Mouse (Mus musculus): Measurements from ENCODE around the gene Trmt1l.
"Not testable (repeated sequence)": the region's sequence is repeated elsewhere in the genome, so short reads cannot be mapped to it uniquely, and the experiment has no call there.

Trmt1l gene

DNA sequence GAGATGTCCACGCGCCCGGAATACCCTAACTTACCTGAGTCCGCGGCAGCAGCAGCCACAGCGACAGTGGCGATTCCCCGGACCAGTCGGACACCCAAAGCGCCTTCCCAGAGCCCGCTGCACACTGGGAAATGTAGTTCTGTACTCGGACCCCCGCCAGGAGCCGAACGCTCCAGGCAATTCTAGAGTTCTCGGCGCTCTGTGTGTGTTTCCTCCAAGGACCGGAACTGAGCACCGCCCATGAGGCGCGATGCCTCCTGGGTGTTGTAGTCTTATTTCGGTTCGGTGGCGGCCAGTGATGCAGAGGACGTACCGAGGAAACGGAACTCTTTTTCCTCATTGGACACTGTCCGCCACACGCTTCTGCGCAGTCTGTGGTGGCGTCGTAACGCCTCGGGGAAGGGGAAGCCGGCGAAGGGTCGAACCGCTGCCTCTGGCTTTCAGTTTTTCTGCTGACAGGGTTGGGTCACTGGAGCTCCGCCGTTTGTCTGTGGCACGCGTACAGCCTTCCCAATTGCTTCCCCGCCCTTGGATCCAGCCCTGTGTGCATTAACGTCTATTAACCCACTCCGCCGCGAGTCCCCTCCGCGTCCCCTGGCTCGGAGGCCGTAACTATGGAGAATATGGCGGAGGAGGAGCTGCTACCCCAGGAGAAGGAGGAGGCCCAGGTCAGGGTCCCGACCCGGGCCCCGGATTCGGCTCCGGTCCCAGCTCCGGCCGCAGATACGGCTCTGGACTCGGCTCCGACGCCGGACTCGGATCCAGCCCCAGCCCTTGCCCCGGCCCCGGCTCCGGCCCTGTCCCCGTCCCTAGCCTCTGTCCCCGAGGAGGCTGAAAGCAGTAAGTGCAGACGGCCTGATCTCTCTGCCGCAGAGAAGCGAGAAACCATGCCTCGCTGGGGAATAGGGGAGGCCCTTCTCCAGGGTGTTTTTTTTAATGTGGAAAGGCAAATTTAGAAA, at the start of gene Trmt1l, which contains the start of gene Swt1:
Gene Trmt1l (plus strand): TSS at position 280 of the 959 bp plus-strand sequence.
Gene Swt1 (minus strand): TSS at position 193 of the 959 bp plus-strand sequence.
- peak; percentile 100 for DNase-seq (ENCODE audit: low spot score)

DNA sequence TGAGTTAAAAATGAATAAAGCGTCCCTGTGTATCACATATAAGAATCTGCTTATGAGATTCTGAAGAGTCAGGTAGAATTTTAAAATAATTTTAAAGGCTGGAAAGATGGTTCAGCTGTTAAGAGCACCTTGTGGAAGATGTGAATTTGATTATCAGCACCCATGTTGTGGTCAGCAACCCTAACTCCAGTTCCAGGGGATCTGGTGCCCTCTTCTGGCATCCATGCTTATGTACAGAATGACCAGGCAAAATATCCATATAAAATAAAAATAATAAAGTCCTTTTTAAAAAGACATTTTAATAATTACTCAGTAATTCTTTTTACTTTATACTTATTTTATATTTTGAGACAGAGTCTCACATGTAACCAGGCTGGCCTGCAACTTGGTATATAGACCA, 38.3 kb upstream of the Trmt1l start:
- DNase-seq (ENCODE audit: low spot score) = peak; percentile 59

DNA sequence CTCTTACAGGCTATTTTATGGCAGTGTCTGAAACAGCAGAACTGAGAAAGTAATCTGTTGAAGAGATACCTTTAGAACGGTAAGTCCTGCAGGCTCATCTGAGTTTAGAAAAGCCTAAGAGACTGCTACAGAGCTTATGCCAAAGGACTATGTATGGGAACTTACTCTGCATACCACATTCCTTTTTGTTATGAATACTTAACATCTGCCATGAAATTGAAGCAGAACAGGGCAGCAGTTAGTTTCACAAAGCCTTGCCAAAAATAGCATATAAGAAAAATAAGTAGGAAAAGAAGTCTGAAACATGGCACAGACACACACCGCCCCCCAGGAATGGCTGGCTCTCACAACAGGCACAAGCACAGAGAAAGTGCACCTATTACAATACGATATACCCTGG, 18.5 kb upstream of the Trmt1l start:
- no peak for DNase-seq (ENCODE audit: low spot score)

DNA sequence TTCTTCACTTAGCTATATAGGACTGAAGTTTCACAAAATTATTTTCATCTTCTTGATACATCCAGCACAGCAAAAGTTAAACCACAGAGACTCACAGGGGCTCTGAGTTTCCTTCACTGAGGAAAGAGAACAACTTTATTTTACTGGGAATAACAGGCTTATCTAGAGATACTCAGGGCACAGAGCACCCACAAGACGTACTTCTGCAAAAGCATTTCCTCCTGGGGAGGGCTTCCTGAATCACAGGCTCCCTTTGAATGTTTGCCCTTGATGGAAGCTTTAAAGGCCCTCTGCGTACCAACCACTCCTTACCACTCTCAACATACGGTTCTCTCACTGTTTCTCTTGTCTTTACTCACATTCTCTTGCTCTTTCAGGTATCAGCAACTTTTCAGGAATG, 6.2 kb upstream of the Trmt1l start:
- no peak for DNase-seq (ENCODE audit: low spot score)

DNA sequence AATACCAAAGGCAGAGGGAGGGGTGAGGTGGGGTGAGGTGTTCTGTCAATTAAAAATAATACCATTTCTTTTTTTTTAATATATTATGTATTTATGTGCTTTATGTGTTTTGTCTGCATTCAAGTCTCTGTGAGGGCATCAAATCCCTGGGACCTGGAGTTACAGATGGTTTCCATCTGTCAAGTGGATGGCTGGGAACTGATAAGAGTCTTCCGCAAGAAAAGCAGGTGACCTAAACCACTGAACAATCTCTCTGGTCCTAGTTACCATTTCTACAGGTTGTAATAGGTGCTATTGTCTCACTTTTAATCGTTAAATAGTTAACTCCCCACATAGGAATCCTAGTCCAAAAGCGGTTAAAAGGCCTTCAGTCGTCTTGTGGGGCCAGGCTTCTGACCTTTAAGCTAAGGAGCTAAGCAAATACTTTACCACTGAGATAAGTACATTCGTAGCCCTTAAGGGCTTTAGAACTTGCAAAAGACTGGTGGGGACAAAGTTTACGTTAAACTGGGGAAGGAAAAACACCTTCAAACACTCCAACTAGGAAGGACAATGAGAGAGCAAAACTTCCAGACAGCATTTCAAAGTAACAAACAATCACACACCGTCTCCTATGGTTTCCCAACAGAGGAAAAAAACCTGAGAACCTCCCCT, 1.3 kb upstream of the Trmt1l start:
- peak; percentile 24 for DNase-seq (ENCODE audit: low spot score)

DNA sequence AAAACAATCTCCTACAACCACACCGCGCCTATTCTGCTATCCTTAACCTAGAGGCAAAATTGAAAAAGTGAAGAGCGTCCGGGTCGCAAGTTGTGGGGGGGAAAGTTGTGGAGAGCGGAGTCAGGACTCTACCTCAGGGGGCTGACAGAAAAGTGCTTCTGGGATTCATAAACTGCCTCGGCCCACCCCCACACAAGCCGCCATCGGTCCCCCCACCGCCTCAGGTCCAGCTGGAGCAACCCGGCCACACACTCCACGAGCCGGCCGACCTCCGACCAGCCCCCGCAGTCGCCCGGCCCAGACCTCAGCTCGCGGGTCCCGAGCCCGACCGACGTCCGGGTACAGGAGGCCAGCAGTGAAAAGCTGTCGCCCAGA, 467 bp upstream of the Trmt1l start:
- peak; percentile 47 for DNase-seq (ENCODE audit: low spot score)

DNA sequence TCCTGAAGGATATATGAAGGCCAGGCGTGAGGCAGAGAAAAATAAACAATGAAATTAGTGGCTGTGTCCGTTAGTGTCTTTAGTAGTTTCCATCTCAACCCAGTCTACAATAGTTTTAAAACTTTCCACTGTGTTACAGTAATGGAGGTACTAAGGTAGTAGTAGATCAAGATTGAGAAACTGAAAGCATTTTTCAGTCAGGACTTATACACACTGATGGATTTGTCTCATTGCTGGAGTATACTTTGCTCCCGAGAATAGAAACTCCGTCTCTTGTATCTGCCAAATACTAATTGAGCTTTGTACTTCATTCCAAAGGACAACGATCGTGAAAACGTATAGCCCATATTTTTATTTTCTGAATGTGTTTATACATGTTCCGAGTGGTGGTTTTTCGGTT, 974 bp downstream of the Trmt1l start:
- DNase-seq (ENCODE audit: low spot score) = no peak

DNA sequence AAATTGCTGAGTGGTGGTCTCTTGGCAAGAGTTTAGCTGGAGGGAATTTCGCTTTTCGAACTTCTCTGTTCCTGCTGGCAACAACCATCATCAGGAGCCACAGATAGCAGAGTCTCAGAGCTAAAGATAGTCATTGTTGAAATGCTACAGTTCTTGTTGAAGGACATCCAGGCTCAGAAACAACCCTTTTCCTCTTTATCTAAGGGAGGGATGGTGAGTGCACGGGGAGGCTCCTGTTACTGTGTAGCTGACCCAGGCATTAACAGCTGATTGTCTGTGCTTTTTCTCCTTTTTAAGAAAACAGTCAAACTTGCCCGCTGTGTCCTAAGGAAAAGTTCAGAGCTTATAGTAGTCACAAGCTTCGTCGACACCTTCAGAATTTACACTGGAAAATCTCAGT, 7.1 kb downstream of the Trmt1l start:
- no peak for DNase-seq (ENCODE audit: low spot score)

DNA sequence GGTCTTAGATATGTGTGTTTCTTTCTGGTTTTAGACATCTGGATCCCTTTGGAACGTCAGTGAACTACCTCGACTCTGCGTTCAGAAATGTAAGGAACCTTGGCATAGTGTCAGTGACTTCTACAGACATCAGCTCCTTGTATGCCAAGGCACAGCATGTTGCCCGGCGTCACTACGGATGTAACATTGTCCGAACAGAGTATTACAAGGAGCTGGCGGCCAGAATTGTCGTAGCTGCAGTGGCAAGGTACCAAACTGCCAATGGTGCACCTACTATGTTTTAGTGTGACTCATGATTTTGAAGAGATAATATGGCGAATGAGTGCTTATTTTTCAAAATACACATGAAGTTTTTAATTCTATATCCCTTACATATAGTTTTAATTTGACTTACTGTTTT, 21.5 kb downstream of the Trmt1l start:
- no peak for DNase-seq (ENCODE audit: low spot score)

DNA sequence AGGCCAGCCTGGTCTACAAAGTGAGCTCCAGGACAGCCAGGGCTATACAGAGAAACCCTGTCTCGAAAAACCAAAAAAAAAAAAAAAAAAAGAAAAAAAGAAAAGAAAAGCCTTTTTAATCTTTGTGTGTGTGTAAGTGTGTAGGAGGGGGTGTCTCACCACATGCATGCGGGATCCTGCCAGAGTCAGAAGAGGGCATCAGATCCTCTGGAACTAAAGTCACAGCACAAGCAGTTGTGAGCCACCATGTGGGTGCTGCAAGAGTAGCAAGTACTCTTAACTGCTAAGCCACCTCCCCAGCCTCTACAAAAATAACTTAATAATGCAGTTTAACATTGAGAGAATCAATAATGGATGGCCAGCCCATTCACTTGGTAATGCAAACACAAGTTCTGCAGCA, 22.5 kb downstream of the Trmt1l start:
- DNase-seq (ENCODE audit: low spot score) = no peak

DNA sequence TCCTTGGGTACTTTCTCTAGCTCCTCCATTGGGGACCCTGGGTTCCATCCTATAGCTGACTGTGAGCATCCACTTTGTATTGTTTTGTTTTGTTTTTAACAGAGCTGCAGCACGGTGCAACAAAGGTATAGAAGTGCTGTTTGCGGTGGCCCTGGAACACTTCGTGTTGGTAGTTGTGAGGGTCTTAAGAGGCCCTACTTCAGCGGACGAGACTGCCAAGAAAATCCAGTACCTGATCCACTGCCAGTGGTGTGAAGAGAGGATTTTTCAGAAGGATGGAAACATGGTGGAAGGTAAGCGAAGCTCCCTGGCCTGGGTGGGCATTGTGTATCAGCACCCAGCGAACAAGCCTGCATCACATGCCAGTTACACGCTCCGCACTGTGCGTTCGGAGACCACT, 23.6 kb downstream of the Trmt1l start:
- DNase-seq (ENCODE audit: low spot score) = no peak

DNA sequence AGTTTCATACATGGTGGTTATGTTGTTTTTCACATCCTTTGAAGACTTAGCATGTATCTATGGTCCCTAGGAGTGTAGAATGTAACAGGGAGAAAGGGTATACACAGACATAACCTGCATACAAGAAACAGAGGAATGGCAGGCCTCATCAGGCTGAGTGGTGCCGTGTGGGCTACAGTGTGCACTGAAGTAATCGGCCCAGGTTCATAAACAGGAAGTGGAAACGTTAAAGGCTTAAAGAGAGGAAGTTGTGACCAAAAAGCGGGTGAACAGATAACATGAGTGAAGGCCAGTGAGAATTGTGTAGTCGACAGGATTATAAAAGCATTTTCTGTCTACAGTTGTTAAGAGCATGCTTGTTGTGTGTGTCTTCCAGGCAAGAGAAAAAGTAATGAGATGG, 28.7 kb downstream of the Trmt1l start:
- no peak for DNase-seq (ENCODE audit: low spot score)

DNA sequence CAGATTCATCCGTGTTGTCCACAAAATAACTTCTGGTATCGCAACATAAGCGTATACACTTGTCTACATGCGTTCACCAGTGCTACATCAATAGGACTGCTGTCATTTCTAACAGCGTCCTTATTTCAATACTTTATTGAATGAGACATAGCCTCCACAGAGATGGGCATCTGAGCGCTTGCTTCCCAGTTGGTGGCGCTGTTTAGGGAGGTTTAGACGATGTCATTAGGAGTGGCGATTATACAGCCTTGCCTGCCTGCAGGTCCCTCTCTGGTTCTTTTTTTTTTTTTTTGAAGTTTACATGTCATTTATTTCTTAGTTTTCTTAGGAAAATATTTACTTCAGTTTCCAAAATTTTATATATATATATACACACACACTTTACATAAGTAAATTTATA, 32.9 kb downstream of the Trmt1l start:
- DNase-seq (ENCODE audit: low spot score) = peak; percentile 29

DNA sequence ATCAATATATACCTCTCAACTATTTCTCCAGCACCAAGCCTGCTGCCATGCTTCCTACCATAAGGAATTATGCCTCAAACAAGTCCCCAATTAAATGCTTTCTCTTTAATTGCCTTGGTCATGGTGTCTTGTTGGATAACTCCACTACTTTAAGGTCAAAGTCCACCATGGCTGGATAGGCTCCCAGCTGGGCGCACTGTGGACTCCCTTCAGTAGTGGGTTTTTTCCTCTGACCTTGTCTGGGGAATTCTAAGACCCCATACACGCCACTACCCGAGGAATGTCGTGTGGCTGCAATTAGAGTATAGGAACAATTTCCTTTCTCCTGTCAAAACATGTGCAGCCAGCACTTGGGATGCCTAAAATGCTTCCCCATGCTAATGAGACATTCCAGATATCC, 36.6 kb downstream of the Trmt1l start:
- DNase-seq (ENCODE audit: low spot score) = peak; percentile 13

DNA sequence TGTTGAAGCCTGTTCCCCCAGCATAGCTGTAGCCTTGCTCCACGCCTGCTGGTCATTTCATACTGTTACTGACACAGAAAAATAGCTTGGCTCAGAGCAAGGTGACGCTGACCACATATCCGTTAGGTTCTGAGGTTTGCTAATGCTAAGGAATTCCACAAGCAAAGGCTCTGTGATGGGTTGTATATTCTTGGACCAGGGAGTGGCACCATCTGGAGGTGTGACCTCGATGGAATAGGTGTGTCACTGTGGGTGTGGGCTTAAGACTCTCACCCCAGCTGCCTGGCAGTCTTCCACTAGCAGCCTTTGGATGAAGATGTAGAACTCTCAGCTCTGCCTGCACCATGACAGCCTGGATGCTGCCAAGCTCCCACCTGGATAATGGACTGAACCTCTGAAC, 38.2 kb downstream of the Trmt1l start:
- no peak for DNase-seq (ENCODE audit: low spot score)

DNA sequence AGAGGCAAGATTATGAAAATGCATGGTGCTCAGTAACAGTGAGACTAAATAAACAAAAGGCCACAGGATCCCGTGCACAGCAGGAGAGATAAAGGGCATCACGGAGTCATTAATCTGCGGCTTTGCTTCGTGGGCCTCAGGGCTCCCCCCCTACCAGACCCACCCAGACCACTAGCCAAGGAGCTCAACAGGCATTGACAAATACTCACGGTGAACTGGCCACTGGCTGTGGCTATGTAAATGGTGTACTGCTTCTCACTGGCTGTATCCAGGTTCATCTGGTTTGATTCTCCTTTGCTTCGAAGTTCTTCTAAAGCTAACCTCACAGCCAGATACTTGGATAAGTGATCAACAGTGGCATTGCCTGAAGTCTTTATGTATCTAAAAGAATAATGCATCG, 43.1 kb downstream of the Trmt1l start:
- peak; percentile 22 for DNase-seq (ENCODE audit: low spot score)

DNA sequence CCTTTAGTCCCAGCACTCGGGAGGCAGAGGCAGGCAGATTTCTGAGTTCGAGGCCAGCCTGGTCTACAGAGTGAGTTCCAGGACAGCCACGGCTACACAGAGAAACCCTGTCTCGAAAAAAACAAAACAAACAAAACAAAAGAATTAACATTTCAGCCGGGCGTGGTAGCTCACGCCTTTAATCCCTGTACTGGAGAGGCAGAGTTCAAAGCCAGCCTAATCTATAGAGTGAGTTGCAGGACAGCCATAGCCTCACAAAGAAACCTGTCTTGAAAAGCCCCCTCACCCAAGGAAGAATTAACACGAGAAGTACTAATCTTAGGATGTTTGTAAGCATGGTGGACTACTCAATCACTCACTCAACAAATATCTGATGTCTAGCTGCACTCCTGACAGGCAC, 44.0 kb downstream of the Trmt1l start:
- not testable (repeated sequence) for DNase-seq (ENCODE audit: low spot score)

DNA sequence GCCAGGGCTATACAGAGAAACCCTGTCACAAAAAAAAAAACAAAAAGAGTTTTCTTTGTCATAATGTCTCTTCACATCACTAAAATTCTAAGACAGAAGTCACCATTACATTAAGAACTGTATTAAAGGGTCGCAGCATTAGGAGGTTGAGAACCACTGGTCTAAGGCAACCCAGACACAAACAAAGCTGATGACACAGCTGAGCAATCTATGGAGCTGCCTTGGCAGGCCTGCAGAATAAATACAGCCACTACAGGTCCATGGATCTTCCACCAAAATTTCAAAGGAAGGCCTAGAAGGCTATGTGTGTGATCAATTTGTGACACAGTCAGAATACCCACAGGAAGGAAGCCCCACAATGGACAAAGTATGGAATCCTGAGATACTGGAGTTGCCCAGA, 54.2 kb downstream of the Trmt1l start:
- DNase-seq (ENCODE audit: low spot score) = no peak

DNA sequence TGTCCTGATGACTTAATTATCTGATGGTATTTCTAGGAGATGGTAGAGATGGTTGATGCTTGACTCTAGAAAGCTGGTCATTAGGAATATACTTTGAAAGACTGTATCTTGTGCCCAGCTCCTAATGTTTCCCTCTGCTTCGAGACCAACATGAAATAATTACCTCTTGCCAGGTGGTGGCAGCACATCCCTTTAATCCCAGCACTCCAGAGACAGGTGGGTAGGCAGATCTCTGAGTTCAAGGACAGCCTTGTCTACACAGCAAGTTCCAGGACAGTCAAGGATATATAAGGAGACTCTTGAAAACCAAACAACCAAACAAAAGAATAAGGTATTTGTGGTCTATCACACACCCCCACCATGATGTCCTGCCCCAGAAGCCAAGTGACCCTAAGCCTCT, 55.2 kb downstream of the Trmt1l start:
- no peak for DNase-seq (ENCODE audit: low spot score)

DNA sequence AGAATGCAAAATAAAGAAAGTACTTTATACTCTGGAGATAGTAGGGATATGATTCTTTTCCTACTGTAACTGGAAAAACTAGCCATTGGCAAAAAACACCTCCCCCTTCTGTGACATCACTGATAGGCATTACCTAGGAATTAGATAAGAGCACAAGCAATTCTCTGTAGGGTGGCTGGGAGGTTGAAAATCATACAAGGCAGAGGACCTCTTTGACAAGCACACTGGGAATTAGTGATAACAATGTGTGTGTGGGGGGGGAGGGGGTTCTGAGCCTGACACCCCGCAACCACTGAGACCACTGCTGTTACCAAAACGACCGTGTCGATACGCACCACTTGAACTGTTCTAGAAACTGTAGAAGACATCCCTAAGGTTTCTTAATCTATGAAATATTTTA, 56.4 kb downstream of the Trmt1l start:
- no peak for DNase-seq (ENCODE audit: low spot score)

DNA sequence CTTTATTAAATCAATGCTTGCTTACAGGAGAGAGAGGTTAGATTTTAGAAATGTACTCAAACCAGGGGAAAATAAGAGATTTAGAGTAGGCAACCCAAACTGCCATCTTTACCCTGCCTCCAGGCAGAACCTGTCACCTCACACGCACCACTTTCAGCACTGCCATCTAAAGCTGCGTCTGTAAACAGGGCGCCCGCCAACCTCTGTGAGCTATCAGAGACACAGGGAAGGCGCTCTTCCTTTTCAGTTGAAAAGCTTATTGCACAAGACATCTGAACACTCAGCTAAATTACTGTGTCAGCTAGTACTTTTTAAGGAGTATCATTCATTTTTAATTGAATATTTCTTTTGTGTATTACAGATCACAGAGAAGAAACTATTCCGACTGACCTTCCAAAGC, 61.5 kb downstream of the Trmt1l start:
- no peak for DNase-seq (ENCODE audit: low spot score)

DNA sequence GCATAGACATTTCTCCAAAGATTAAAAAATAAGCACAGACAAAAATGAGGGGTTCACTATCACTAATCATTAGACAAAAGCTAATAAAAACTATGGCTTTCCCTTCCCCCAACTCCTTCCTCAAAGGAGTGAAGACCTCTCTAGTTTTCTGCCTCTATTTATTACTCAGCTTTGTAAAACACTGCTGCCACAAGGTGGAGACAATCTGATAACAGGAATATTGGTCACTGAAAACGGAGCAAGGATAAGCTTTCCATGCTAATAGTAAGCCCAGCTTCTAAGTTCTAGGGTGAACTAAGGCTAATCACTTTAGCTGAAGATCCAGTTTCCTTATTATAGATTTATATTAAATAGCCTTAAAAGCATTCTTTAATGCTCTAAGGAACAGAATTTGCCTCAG, 64.1 kb downstream of the Trmt1l start:
- no peak for DNase-seq (ENCODE audit: low spot score)

DNA sequence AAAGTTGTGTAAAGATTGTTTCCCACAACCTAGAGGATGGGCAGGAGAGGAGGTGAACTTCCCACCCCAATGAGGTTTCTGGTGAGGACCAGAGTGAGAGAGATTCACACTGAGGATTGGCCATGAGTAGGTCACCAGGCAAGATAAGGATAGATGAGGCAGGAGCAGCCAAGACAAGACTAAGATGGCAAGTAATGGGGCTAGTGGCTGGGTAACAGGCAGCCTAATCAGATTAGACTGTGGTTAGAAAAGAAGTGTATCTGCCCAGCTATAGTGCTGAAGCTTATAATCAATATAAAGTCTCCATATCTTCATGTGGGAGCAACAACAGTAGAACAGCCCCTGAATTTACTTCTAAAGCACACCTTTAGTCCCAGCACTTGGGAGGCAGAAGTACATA, 65.5 kb downstream of the Trmt1l start:
- DNase-seq (ENCODE audit: low spot score) = no peak

DNA sequence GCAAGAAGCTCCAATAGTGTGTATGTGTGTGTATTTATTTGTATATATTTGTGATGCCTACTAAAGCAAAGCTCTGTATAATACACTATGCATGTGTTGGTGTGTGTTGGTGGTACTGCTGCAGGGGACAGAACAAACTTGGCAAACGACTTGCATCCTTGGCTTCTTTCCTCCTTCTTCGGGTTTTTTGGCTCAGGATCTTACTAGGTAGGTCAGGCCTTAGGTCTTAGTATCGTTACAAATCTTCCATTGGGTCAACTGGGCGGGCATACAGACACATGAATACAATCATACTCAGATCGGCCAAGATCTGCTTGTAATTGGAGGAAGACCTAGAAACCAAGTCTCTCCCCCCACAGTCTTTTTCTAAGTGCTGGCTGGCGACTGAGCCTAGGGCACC, 66.4 kb downstream of the Trmt1l start:
- DNase-seq (ENCODE audit: low spot score) = no peak
